In the genomic region with DNA sequence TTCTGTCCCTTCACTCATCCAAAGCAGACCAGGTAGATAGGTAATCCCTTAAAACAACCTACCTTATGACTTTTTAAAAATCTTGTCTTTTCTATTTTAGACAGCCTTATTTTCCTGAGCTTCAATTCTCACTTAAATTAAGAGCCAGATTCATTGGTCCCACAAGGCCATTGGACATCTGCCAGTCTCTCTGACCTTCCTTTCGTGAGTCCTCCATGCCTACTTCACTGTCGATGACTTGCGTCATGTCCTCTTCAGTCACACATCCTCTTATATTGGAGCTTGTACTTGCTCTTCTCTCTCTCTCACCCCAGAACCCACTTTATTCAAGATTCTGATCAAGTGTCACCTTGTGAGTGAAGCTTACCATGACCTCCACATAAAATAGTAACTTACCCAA, we compare ENCODE assay signal across 23 mouse cellular contexts.
"Had no signal": no experiment of that assay in that cellular context is flagged by ENCODE, and none has a peak within 500 bp of the region (broad histone marks: within the 10 kb centered on the region; RNA-seq: fewer than 3 reads in every experiment).

No protein-coding gene starts in this region.

- H3K4me3 ChIP-seq: heart, embryonic 10.5 days; heart, embryonic 12.5 days; hindbrain, embryonic 10.5 days; hindbrain, embryonic 12.5 days; intestine, embryonic 15.5 days; limb, embryonic 12.5 days; liver, embryonic 13.5 days; liver, embryonic 15.5 days had no signal

- H3K27me3 ChIP-seq: heart, embryonic 12.5 days; hindbrain, embryonic 12.5 days; intestine, embryonic 15.5 days; limb, embryonic 12.5 days; liver, embryonic 13.5 days; liver, embryonic 15.5 days had no signal

- H3K4me1 ChIP-seq: heart, embryonic 10.5 days; heart, embryonic 12.5 days; hindbrain, embryonic 10.5 days; hindbrain, embryonic 12.5 days; intestine, embryonic 15.5 days; limb, embryonic 12.5 days; liver, embryonic 13.5 days; liver, embryonic 15.5 days had no signal

- H3K9me3 ChIP-seq: heart, embryonic 10.5 days; heart, embryonic 12.5 days; hindbrain, embryonic 10.5 days; hindbrain, embryonic 12.5 days; intestine, embryonic 15.5 days; limb, embryonic 12.5 days; liver, embryonic 13.5 days; liver, embryonic 15.5 days had no signal

- DNase-seq: gastrocnemius, postnatal 10 days; gastrocnemius, postnatal 25 days; heart, adult 18-20 months; heart, postnatal 10 days; heart, postnatal 4 days; kidney, adult 18-20 months; kidney, adult 8-10 months; kidney, postnatal 10 days; kidney, postnatal 36 days; layer of hippocampus, adult 9-11 months; layer of hippocampus, postnatal 36 days; left cerebral cortex, postnatal 4 days; liver; liver, embryonic 13.5 days; liver, postnatal 0 days had no signal

- H3K36me3 ChIP-seq: heart, embryonic 10.5 days; heart, embryonic 12.5 days; hindbrain, embryonic 10.5 days; hindbrain, embryonic 12.5 days; intestine, embryonic 15.5 days; limb, embryonic 12.5 days; liver, embryonic 13.5 days; liver, embryonic 15.5 days had no signal

- H3K27ac ChIP-seq: heart, embryonic 10.5 days; hindbrain, embryonic 10.5 days; hindbrain, embryonic 12.5 days; hindbrain, embryonic 14.5 days; intestine, embryonic 15.5 days; limb, embryonic 12.5 days; liver, embryonic 13.5 days; liver, embryonic 15.5 days had no signal
